Mouse (Mus musculus): ENCODE data around the gene Ascl1. TPM values are rescaled to one million over a fixed set of nuclear protein-coding genes. Genes with fewer than 3 reads are reported as not detected.

Gene Ascl1
- polyA plus RNA-seq, 1 experiment from 2014 or later: 25.8 TPM

- Histone ChIP-seq H3K4me3 (peak overlapping the region; percentile 80), H3K4me1 (peaks cover 40% of the 10 kb centered on the region), H3K36me3 (no peaks in the 10 kb centered on the region), H3K27me3 (peaks cover 6% of the 10 kb centered on the region; the same call in 1 of the 2 replicates), H3K27ac (replicated peaks) (peak overlapping the region; percentile 91), H3K9me3 (no peaks in the 10 kb centered on the region), H3K4me2 (replicated peaks) (peak overlapping the region; percentile 89), H3K9ac (replicated peaks) (peak overlapping the region; percentile 76; the same call in 1 of the 2 replicates)
- peak; percentile 57 for ATAC-seq (replicated peaks)
- 0% methylated on average over 18 of the region's 18 CpGs for WGBS
These were observed 1.1 kb upstream of the Ascl1 start for GRCm38 (mm10) chr10:87494596-87494995.

- ATAC-seq (replicated peaks): 0 out of 2 replicates have a peak, but pooled peaks have one; percentile 9
- H3K9ac ChIP-seq (replicated peaks): peak overlapping the region; percentile 76; the same call in 1 of the 2 replicates
- no peaks in the 10 kb centered on the region for H3K36me3 ChIP-seq
- H3K4me2 ChIP-seq (replicated peaks): peak overlapping the region; percentile 89
- WGBS: under 1% methylated on average over 4 of the region's 4 CpGs
- peak overlapping the region; percentile 91 for H3K27ac ChIP-seq (replicated peaks)
- peaks cover 6% of the 10 kb centered on the region; the same call in 1 of the 2 replicates for H3K27me3 ChIP-seq
- H3K4me3 ChIP-seq: peak overlapping the region; percentile 80
- no peaks in the 10 kb centered on the region for H3K9me3 ChIP-seq
- peaks cover 44% of the 10 kb centered on the region for H3K4me1 ChIP-seq
These were observed 716 bp upstream of the Ascl1 start for GRCm38 (mm10) chr10:87494176-87494575.

DNA sequence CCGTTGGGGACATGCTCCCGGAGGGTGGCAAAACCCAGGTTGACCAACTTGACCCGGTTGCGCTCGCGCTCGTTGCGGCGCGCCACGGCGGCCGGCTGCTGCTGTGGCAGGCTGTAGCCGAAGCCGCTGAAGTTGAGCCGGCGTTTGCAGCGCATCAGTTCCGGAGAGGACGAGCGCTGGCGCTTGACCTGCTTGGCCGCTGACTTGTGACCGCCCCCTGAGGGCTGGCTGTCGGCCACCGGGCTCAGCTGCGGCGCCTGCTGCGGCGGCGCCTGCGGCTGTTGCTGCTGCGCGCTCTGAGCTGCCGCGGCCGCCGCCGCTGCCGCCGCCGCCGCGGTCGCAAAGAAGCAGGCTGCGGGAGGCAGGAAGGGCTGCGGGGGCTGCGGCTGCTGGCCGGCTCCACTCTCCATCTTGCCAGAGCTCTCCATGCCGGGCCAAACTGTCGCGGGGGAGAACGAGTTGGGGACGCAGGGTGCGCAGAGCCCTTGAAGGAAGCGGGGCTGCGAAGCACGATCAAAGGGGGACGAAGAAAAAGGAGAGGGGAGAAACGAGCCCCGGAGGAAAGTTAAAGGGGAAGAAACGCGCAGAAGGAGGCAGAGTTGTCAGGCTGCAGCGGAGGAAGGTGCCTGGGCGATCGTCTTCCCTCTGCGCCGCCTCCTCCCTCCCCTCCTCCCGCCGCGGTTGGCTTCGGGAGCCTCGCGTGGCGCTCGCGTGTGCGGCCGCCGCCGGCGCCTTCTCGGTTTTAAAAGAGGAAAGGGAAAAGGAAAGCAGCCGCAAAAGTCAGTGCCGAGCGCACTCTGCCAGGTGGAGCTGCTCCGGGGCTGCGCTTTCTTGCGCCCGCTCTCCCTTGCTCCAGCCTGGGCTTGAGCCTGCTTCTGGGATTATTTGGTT is 554 bp downstream of the Ascl1 start:
- H3K9me3 ChIP-seq: no peaks in the 10 kb centered on the region
- peak overlapping the region; percentile 91 for H3K27ac ChIP-seq (replicated peaks)
- peaks cover 57% of the 10 kb centered on the region for H3K4me1 ChIP-seq
- H3K36me3 ChIP-seq: no peaks in the 10 kb centered on the region
- peak overlapping the region; percentile 76 for H3K9ac ChIP-seq (replicated peaks)
- peak overlapping the region; percentile 89 for H3K4me2 ChIP-seq (replicated peaks)
- peak overlapping the region; percentile 80 for H3K4me3 ChIP-seq
- WGBS: under 1% methylated on average over 74 of the region's 90 CpGs
- H3K27me3 ChIP-seq: peaks cover 6% of the 10 kb centered on the region; the same call in 1 of the 2 replicates
- ATAC-seq (replicated peaks): peak; percentile 20

DNA sequence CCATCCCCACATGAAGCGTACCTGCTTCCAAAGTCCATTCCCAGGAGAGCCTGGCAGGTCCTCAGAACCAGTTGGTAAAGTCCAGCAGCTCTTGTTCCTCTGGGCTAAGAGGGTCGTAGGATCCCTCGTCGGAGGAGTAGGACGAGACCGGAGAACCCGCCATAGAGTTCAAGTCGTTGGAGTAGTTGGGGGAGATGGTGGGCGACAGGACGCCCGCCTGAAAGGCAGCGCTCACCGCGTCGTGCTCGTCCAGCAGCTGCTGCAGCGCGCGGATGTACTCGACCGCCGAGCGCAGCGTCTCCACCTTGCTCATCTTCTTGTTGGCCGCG is 1.2 kb downstream of the Ascl1 start:
- H3K27me3 ChIP-seq: peaks cover 5% of the 10 kb centered on the region; the same call in 1 of the 2 replicates
- peak overlapping the region; percentile 76 for H3K9ac ChIP-seq (replicated peaks)
- 1% methylated on average over 26 of the region's 26 CpGs for WGBS
- no peaks in the 10 kb centered on the region for H3K9me3 ChIP-seq
- H3K27ac ChIP-seq (replicated peaks): peak overlapping the region; percentile 91
- H3K4me2 ChIP-seq (replicated peaks): peak overlapping the region; percentile 89
- H3K4me3 ChIP-seq: peak overlapping the region; percentile 80
- no peaks in the 10 kb centered on the region for H3K36me3 ChIP-seq
- peaks cover 63% of the 10 kb centered on the region for H3K4me1 ChIP-seq
- ATAC-seq (replicated peaks): no peak

DNA sequence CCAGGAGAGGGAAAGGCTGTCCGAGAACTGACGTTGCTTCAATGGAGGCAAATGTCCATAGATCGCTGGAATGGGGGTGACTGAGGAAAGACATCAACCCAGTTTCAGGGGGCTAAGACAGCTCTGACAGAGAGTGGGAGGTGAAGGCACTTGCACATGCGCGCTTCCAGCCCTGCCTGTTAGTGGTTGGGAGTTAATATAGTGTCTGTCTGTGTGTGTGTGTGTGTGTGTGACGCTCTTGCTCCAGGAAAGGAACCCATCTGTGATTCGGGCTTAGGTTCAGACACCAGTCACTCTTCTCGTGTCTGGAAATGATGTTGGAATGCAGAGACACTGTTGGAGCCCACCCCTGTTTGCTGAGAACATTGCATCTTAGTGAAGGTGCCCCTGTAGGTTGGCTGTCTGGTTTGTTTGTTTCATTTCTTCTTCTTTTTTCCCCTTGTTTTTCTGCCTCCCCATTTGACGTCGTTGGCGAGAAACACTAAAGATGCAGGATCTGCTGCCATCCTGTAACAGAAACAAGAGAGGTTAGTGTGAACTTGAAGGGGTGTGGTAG is 1.9 kb downstream of the Ascl1 start:
- peak overlapping the region; percentile 80 for H3K4me3 ChIP-seq
- no peaks in the 10 kb centered on the region for H3K9me3 ChIP-seq
- peak overlapping the region; percentile 76 for H3K9ac ChIP-seq (replicated peaks)
- H3K4me2 ChIP-seq (replicated peaks): peak overlapping the region; percentile 89
- 6% methylated on average over 11 of the region's 11 CpGs for WGBS
- H3K27me3 ChIP-seq: no peaks in the 10 kb centered on the region
- no peak for ATAC-seq (replicated peaks)
- H3K4me1 ChIP-seq: peaks cover 67% of the 10 kb centered on the region
- peak overlapping the region; percentile 91 for H3K27ac ChIP-seq (replicated peaks)
- no peaks in the 10 kb centered on the region for H3K36me3 ChIP-seq

DNA sequence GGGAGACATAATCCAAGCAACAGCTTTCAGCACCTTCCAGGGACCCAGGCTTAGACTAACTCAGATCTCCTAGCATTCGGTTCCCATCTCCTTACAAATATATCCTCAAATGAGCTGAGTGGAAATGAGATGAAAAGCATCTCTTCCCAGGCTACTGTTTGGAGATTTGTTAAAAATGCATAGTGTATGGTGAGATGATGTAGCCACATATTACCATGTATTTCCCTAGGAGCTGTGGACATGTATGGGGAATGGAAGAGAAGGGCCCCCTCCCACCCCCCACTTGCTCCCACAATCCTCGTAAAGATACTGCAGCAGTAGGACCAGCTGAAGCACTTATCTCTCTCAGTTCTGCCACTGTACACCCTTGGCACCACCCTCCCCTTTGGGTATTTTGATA is 3.1 kb downstream of the Ascl1 start:
- WGBS: 0% methylated on average over 2 of the region's 2 CpGs
- no peak for ATAC-seq (replicated peaks)
- peak overlapping the region; percentile 80 for H3K4me3 ChIP-seq

DNA sequence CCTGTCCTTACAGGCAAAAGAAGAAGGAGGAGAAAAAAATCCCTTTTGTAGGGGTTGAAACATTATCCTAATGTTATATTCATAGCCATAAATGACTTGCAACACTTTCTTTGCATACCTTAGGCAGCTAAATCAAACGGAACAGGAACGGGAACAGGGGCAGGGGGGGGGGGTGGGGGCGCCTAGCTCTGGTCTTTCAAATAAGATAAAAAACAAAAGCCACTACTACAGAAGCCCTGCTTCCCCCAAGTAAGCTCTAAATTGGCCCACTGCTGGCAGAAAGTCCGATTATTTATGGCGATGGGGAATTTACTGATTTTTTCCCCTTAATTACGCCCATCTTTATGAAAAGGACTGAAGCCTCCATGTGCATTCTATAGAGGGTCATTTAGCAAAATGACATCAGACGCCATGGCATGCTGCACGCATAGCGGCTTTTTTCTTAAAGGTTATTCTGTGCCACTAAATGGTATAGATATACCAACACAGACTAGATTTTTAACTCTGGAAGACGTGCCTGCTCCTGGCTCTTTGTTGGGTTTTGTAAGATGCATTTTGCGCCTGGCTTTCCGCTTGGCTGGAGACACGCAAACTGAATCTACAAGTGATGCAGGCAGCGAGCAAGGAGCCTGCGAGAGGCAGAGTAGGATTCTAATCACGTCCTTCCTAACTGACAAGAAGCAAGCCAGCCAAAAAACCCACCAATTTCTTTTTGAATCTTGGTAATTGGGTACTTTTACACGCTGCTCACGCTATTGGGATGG is 4.0 kb downstream of the Ascl1 start:
- no peaks in the 10 kb centered on the region for H3K27me3 ChIP-seq
- peak; percentile 40 for ATAC-seq (replicated peaks)
- no peaks in the 10 kb centered on the region for H3K9me3 ChIP-seq
- H3K4me1 ChIP-seq: peaks cover 78% of the 10 kb centered on the region
- peak overlapping the region; percentile 19 for H3K9ac ChIP-seq (replicated peaks)
- H3K36me3 ChIP-seq: no peaks in the 10 kb centered on the region
- H3K27ac ChIP-seq (replicated peaks): peak overlapping the region; percentile 89
- under 1% methylated on average over 18 of the region's 18 CpGs for WGBS
- peak overlapping the region; percentile 21 for H3K4me3 ChIP-seq
- H3K4me2 ChIP-seq (replicated peaks): peak overlapping the region; percentile 51

More for the DNA sequence above, 3.1 kb downstream of the Ascl1 start:
- Histone ChIP-seq H3K4me1 (peaks cover 77% of the 10 kb centered on the region), H3K27ac (replicated peaks) (peak overlapping the region; percentile 89), H3K36me3 (no peaks in the 10 kb centered on the region), H3K9me3 (no peaks in the 10 kb centered on the region), H3K27me3 (no peaks in the 10 kb centered on the region), H3K9ac (replicated peaks) (0 out of 2 replicates have a peak overlapping the region, but pooled peaks have one; percentile 17), H3K4me2 (replicated peaks) (peak overlapping the region; percentile 89)

DNA sequence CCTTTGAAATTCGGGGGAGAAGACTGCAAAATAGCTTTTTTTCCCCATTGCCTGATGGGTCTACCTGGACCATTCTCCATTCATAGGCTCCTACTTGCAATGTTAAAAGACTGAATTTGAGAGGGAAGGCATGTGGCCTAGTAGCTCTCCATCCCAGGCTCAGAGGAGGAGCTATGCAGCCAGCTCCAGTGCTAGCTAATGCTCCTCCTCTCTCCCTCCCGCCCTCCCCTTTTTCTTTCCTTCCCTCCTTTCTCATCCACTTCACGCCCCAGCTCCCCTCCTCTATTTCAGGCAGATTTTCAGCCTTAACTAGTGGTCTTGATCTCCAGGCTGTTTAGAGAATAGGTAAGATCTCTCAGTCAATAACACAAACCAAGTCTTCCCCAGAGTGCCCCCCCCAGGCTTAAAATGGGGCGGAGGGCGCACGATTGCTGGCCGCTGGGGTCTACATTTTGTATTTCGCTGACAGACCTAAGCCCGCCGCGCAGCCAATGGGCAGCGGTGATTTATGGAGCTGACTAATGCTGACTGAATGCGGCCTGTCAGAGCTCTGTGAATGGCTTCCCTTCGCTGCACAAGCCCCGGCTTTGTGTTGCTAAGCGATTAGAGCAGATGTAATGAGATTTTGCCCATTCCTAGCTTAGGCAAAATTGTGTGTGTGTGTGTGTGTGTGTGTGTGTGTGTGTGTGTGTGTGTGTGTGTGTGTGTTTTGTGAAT is 4.9 kb downstream of the Ascl1 start:
- no peaks in the 10 kb centered on the region for H3K9me3 ChIP-seq
- peaks cover 72% of the 10 kb centered on the region for H3K4me1 ChIP-seq
- no peaks in the 10 kb centered on the region for H3K27me3 ChIP-seq
- H3K27ac ChIP-seq (replicated peaks): peak overlapping the region; percentile 89
- WGBS: under 1% methylated on average over 16 of the region's 16 CpGs
- H3K9ac ChIP-seq (replicated peaks): peak overlapping the region; percentile 52
- peak overlapping the region; percentile 51 for H3K4me2 ChIP-seq (replicated peaks)
- peak overlapping the region; percentile 21 for H3K4me3 ChIP-seq
- no peaks in the 10 kb centered on the region for H3K36me3 ChIP-seq
- peak; percentile 78 for ATAC-seq (replicated peaks)

- H3K4me2 ChIP-seq (replicated peaks): peak overlapping the region; percentile 93
- H3K27ac ChIP-seq (replicated peaks): peak overlapping the region; percentile 70
- no peaks in the 10 kb centered on the region for H3K9me3 ChIP-seq
- no peaks in the 10 kb centered on the region for H3K36me3 ChIP-seq
- peak overlapping the region; percentile 65 for H3K9ac ChIP-seq (replicated peaks)
- peaks cover 59% of the 10 kb centered on the region for H3K4me1 ChIP-seq
- ATAC-seq (replicated peaks): peak; percentile 62
- H3K27me3 ChIP-seq: no peaks in the 10 kb centered on the region
- WGBS: 2% methylated on average over 33 of the region's 33 CpGs
- peak overlapping the region; percentile 51 for H3K4me3 ChIP-seq
These were observed 7.5 kb downstream of the Ascl1 start for GRCm38 (mm10) chr10:87485721-87486620.

- H3K36me3 ChIP-seq: no peaks in the 10 kb centered on the region
- no peaks in the 10 kb centered on the region for H3K27me3 ChIP-seq
- H3K27ac ChIP-seq (replicated peaks): peak overlapping the region; percentile 70
- H3K4me1 ChIP-seq: peaks cover 50% of the 10 kb centered on the region
- H3K9me3 ChIP-seq: no peaks in the 10 kb centered on the region
- H3K4me2 ChIP-seq (replicated peaks): peak overlapping the region; percentile 93
- peak overlapping the region; percentile 65 for H3K9ac ChIP-seq (replicated peaks)
- ATAC-seq (replicated peaks): no peak
- 2% methylated on average over 17 of the region's 17 CpGs for WGBS
- peak overlapping the region; percentile 51 for H3K4me3 ChIP-seq
These were observed 8.4 kb downstream of the Ascl1 start for GRCm38 (mm10) chr10:87484831-87485720.
